Mouse (Mus musculus): ENCODE measurements around the gene Foxf2.

GRCm38 (mm10) chr13:31599576-31599975, 26.0 kb upstream of the Foxf2 start:
- TF ChIP-seq CTCF (IDR thresholded peaks at IDR 0.05; ENCODE audit: borderline replicate concordance, control insufficient read depth, extremely low read depth, insufficient read depth, low read length, poor library complexity) (no peak), POLR2A (IDR thresholded peaks at IDR 0.05; ENCODE audit: control insufficient read depth, extremely low read depth, insufficient read depth, low read length, poor library complexity) (no peak)

All from thymus, adult 2 months (tissue).